Mouse (Mus musculus) lung, postnatal 14 days (tissue): ENCODE results near the gene Dpm3.

Source experiments
- DNase-seq: peaks from one replicate; pipeline ENCODE4 v3.0.0; 2021

The Dpm3 gene

GRCm38 (mm10) chr3:89298908-89299307 is 39.8 kb downstream of the Dpm3 start:
- DNase-seq: no peak

GRCm38 (mm10) chr3:89299499-89299898 is 40.3 kb downstream of the Dpm3 start:
- DNase-seq: peak; percentile 25

GRCm38 (mm10) chr3:89300071-89300470 is 40.9 kb downstream of the Dpm3 start:
- no peak for DNase-seq

- no peak for DNase-seq
These were observed 41.4 kb downstream of the Dpm3 start for GRCm38 (mm10) chr3:89300514-89300913.

GRCm38 (mm10) chr3:89304440-89304839 is 45.3 kb downstream of the Dpm3 start:
- no peak for DNase-seq

GRCm38 (mm10) chr3:89305105-89305504 is 45.9 kb downstream of the Dpm3 start:
- no peak for DNase-seq

GRCm38 (mm10) chr3:89305551-89306325 is 46.6 kb downstream of the Dpm3 start:
- DNase-seq: no peak

GRCm38 (mm10) chr3:89308089-89308488 is 48.9 kb downstream of the Dpm3 start:
- peak; percentile 78 for DNase-seq

- DNase-seq: peak; percentile 56
These were observed 55.2 kb downstream of the Dpm3 start for GRCm38 (mm10) chr3:89314340-89314739.

GRCm38 (mm10) chr3:89314791-89315190 is 55.6 kb downstream of the Dpm3 start:
- DNase-seq: peak; percentile 47

- peak; percentile 90 for DNase-seq
These were observed 56.2 kb downstream of the Dpm3 start for GRCm38 (mm10) chr3:89315195-89315929.

GRCm38 (mm10) chr3:89315930-89316831 is 57.0 kb downstream of the Dpm3 start:
- no peak for DNase-seq
